33 mouse cellular contexts compared by ENCODE assay signal in genomic region chr14:55551347-55551746, GRCm38 (mm10). TPM values are rescaled to one million over a fixed set of nuclear protein-coding genes. Genes with fewer than 3 reads are reported as not detected.
A peak's percentile ranks its signal among the peaks of the same experiment; 100 is the strongest.
DNase-seq lines count a peak whose midpoint lies in the region; ATAC-seq and TF ChIP-seq lines count a peak whose summit lies in the region.
"Had no signal": no experiment of that assay in that cellular context is flagged by ENCODE, and none has a peak within 500 bp of the region (broad histone marks: within the 10 kb centered on the region; RNA-seq: fewer than 3 reads in every experiment).

No protein-coding gene starts in this region.

- TF ChIP-seq CTCF in E14TG2a.4 (conservative IDR thresholded peaks at IDR 0.05; ENCODE audit: low read length), result no peak
- TF ChIP-seq CTCF in embryonic fibroblast, embryonic 13.5 days (IDR thresholded peaks at IDR 0.05; ENCODE audit: borderline replicate concordance, insufficient read depth, low read length), result no peak

- peak; percentile 20; the same call in 1 of the 2 replicates for TF ChIP-seq POLR2A in embryonic fibroblast, embryonic 13.5 days (IDR thresholded peaks at IDR 0.05; ENCODE audit: low read depth, low read length)

- 0 out of 2 replicates have a peak overlapping the region, but pooled peaks have one; percentile 35 for H3K4me3 ChIP-seq in E14TG2a.4 (replicated peaks; ENCODE audit: low read length)
- no peak overlapping the region for H3K4me3 ChIP-seq in embryonic fibroblast, embryonic 13.5 days (ENCODE audit: insufficient read depth, low read length)
- H3K4me3 ChIP-seq in kidney, embryonic 16.5 days (ENCODE audit: low read length), result no peak overlapping the region
- H3K4me3 ChIP-seq: embryonic facial prominence, embryonic 13.5 days; embryonic facial prominence, embryonic 15.5 days; forebrain, embryonic 13.5 days; forebrain, embryonic 15.5 days had no signal

- H3K4me1 ChIP-seq in E14TG2a.4 (replicated peaks; ENCODE audit: low read depth, low read length), result peaks cover 80% of the 10 kb centered on the region
- no peaks in the 10 kb centered on the region for H3K4me1 ChIP-seq in embryonic fibroblast, embryonic 13.5 days (ENCODE audit: control insufficient read depth, insufficient read depth, low read length)
- no peaks in the 10 kb centered on the region for H3K4me1 ChIP-seq in kidney, embryonic 16.5 days (ENCODE audit: insufficient read depth, low read length)
- H3K4me1 ChIP-seq: embryonic facial prominence, embryonic 13.5 days; embryonic facial prominence, embryonic 15.5 days; forebrain, embryonic 13.5 days; forebrain, embryonic 15.5 days had no signal

- no peak overlapping the region for H3K9ac ChIP-seq in kidney, embryonic 16.5 days (replicated peaks; ENCODE audit: low read length)
- H3K9ac ChIP-seq: embryonic facial prominence, embryonic 13.5 days; embryonic facial prominence, embryonic 15.5 days; forebrain, embryonic 13.5 days; forebrain, embryonic 15.5 days; forebrain, postnatal 0 days had no signal

- WGBS in kidney, embryonic 16.5 days, result 67% methylated on average over 5 of the region's 5 CpGs

- peak; percentile 86 for DNase-seq in ES-CJ7 (ENCODE audit: low read depth, low spot score)
- peak; percentile 86 for DNase-seq in R1 (ENCODE audit: low read depth, low spot score)
- DNase-seq in gastrocnemius, postnatal 10 days, result no peak
- DNase-seq in spleen, postnatal 4 days (ENCODE audit: low spot score in 2 of 2), result no peak
- no peak for DNase-seq in adrenal gland, adult 18-20 months (ENCODE audit: low spot score in 2 of 2)
- DNase-seq: adrenal gland, adult 2 months; adrenal gland, postnatal 10 days; adrenal gland, postnatal 25 days; B cell, adult 2 months; cerebellum, adult 11 months; cerebellum, adult 18-20 months; cerebellum, adult 8-10 months; cerebellum, adult 9-11 months; cerebellum, postnatal 14 days; cerebellum, postnatal 36 days; embryo, embryonic 11 days; forebrain, postnatal 0 days had no signal

- no peaks in the 10 kb centered on the region for H3K27me3 ChIP-seq in E14TG2a.4 (ENCODE audit: insufficient read depth, low read length)
- no peaks in the 10 kb centered on the region for H3K27me3 ChIP-seq in kidney, embryonic 16.5 days (ENCODE audit: insufficient read depth, low read length)
- H3K27me3 ChIP-seq: CH12.LX; embryonic facial prominence, embryonic 13.5 days; embryonic facial prominence, embryonic 15.5 days; forebrain, embryonic 13.5 days; forebrain, embryonic 15.5 days; Patski had no signal

- peaks cover 34% of the 10 kb centered on the region for H3K36me3 ChIP-seq in E14TG2a.4 (ENCODE audit: insufficient read depth, low read length)
- H3K36me3 ChIP-seq in kidney, embryonic 16.5 days (ENCODE audit: insufficient read depth, low read length), result peaks cover 31% of the 10 kb centered on the region

- H3K9me3 ChIP-seq in E14TG2a.4 (ENCODE audit: low read length), result no peaks in the 10 kb centered on the region
- H3K9me3 ChIP-seq in kidney, embryonic 16.5 days (ENCODE audit: low read length), result no peaks in the 10 kb centered on the region
- H3K9me3 ChIP-seq: embryonic facial prominence, embryonic 13.5 days; embryonic facial prominence, embryonic 15.5 days; forebrain, embryonic 13.5 days; forebrain, embryonic 15.5 days; G1E had no signal

- H3K4me2 ChIP-seq in kidney, embryonic 16.5 days (replicated peaks; ENCODE audit: low read depth, low read length), result no peak overlapping the region
- H3K4me2 ChIP-seq: embryonic facial prominence, embryonic 13.5 days; embryonic facial prominence, embryonic 15.5 days; forebrain, embryonic 13.5 days; forebrain, embryonic 15.5 days had no signal

- ATAC-seq in kidney, embryonic 16.5 days (ENCODE audit: low FRiP score, low TSS enrichment), result no peak
- ATAC-seq: activated CD4-positive, CD25-positive, alpha-beta regulatory T cell, adult 4 months; CD4-positive, CD25-positive, alpha-beta regulatory T cell, adult 4 months; forebrain, embryonic 13.5 days; forebrain, embryonic 15.5 days; forebrain, postnatal 0 days; Patski had no signal

- no peak overlapping the region for H3K27ac ChIP-seq in embryonic fibroblast, embryonic 13.5 days (ENCODE audit: insufficient read depth, low read length)
- no peak overlapping the region for H3K27ac ChIP-seq in kidney, embryonic 16.5 days (ENCODE audit: low read length)
- H3K27ac ChIP-seq: embryonic facial prominence, embryonic 13.5 days; embryonic facial prominence, embryonic 15.5 days; forebrain, embryonic 13.5 days; forebrain, embryonic 15.5 days had no signal

RNA-seq across cellular contexts. Expression of gene Dcaf11, which starts 8.5 kb away (rescaled TPM):
- 19.4 and 20.7 TPM in 2 replicates for polyA plus RNA-seq in embryonic fibroblast, embryonic 13.5 days (2011; ENCODE audit: insufficient read length, low read depth, missing spikeins)
- 117 TPM in 2 replicates for polyA plus RNA-seq in kidney, embryonic 16.5 days (2015; fragmentation: Nextera tagmentation; extraction: Ambion mirVana)
- 10 to 100 TPM; 61.1 to 61.2 TPM for total RNA-seq in gastrocnemius, postnatal 10 days (2021)
- 100 to 1,000 TPM; 107 to 153 TPM for total RNA-seq in adrenal gland, adult 18-20 months (2021)

RNA-seq across cellular contexts. Expression of gene A730061H03Rik, which starts 8.9 kb away (rescaled TPM):
- not detected in 2 replicates for polyA plus RNA-seq in embryonic fibroblast, embryonic 13.5 days (2011; ENCODE audit: insufficient read length, low read depth, missing spikeins)
- 1.2 and 1.6 TPM in 2 replicates for polyA plus RNA-seq in kidney, embryonic 16.5 days (2015; fragmentation: Nextera tagmentation; extraction: Ambion mirVana)
- not detected for total RNA-seq in gastrocnemius, postnatal 10 days (2021)
- 1 to 10 TPM in 1 of 2 experiments, not detected in 1; 1.5 TPM for total RNA-seq in adrenal gland, adult 18-20 months (2021)
- total RNA-seq: common myeloid progenitor, adult 5-6 weeks; forebrain, postnatal 0 days had no signal
- polyA plus RNA-seq: activated CD4-positive, CD25-positive, alpha-beta regulatory T cell, adult 4 months; embryonic facial prominence, embryonic 11.5 days; forebrain, embryonic 13.5 days; forebrain, postnatal 0 days had no signal

RNA-seq across cellular contexts. Expression of gene Pck2, which starts 11.3 kb away (rescaled TPM):
- 120 and 151 TPM in 2 replicates for polyA plus RNA-seq in embryonic fibroblast, embryonic 13.5 days (2011; ENCODE audit: insufficient read length, low read depth, missing spikeins)
- 64.2 and 66.0 TPM in 2 replicates for polyA plus RNA-seq in kidney, embryonic 16.5 days (2015; fragmentation: Nextera tagmentation; extraction: Ambion mirVana)
- total RNA-seq in gastrocnemius, postnatal 10 days (2021), result 10 to 100 TPM; 15.0 to 21.4 TPM
- total RNA-seq in adrenal gland, adult 18-20 months (2021), result 10 to 100 TPM; 21.6 to 31.7 TPM

RNA-seq across cellular contexts. Expression of gene Fitm1, which starts 24.1 kb away (rescaled TPM):
- not detected in 2 replicates for polyA plus RNA-seq in embryonic fibroblast, embryonic 13.5 days (2011; ENCODE audit: insufficient read length, low read depth, missing spikeins)
- 4.5 and 4.6 TPM in 2 replicates for polyA plus RNA-seq in kidney, embryonic 16.5 days (2015; fragmentation: Nextera tagmentation; extraction: Ambion mirVana)
- total RNA-seq in gastrocnemius, postnatal 10 days (2021), result 100 to 1,000 TPM; 403 to 446 TPM
- 1 to 10 TPM in 1 of 2 experiments, under 1 TPM in 1; 0.96 to 2.3 TPM for total RNA-seq in adrenal gland, adult 18-20 months (2021)
- total RNA-seq: CH12.LX; common myeloid progenitor, adult 5-6 weeks; forebrain, postnatal 0 days; G1E had no signal
- polyA plus RNA-seq: activated CD4-positive, CD25-positive, alpha-beta regulatory T cell, adult 4 months; CD4-positive, CD25-positive, alpha-beta regulatory T cell, adult 4 months; forebrain, embryonic 11.5 days; forebrain, embryonic 13.5 days; forebrain, embryonic 15.5 days; G1E; Patski had no signal

RNA-seq across cellular contexts. Expression of gene Nrl, which starts 26.6 kb away (rescaled TPM):
- polyA plus RNA-seq in embryonic fibroblast, embryonic 13.5 days (2011; ENCODE audit: insufficient read length, low read depth, missing spikeins), result not detected in 2 replicates
- not detected in 2 replicates for polyA plus RNA-seq in kidney, embryonic 16.5 days (2015; fragmentation: Nextera tagmentation; extraction: Ambion mirVana)
- not detected for total RNA-seq in gastrocnemius, postnatal 10 days (2021)
- total RNA-seq in adrenal gland, adult 18-20 months (2021), result not detected
- total RNA-seq: adrenal gland, adult 2 months; adrenal gland, postnatal 10 days; adrenal gland, postnatal 25 days; adrenal gland, postnatal 4 days; common myeloid progenitor, adult 5-6 weeks had no signal
- polyA plus RNA-seq: adrenal gland, adult 2 months; embryonic facial prominence, embryonic 11.5 days; embryonic facial prominence, embryonic 13.5 days; embryonic facial prominence, embryonic 15.5 days; forebrain, embryonic 11.5 days; forebrain, embryonic 13.5 days; G1E; Patski had no signal

Comparison
In these comparisons a context has a peak if more than half of its experiments do, and no peak if none do; other contexts are left out.
1. DNase-seq: peak in ES-CJ7 (single experiment) and R1 (single experiment); none in gastrocnemius, postnatal 10 days (single experiment), spleen, postnatal 4 days (0 of 2) and adrenal gland, adult 18-20 months (0 of 2).